Mouse (Mus musculus) heart, embryonic 12.5 days (tissue): ENCODE measurements around the gene Hjurp. TPM values are rescaled to one million over a fixed set of nuclear protein-coding genes. Genes with fewer than 3 reads are reported as not detected.

Source experiments
- ATAC-seq: fragments of 200-750 bp; cut with Nextera tagmentation; 2 replicates; pipeline ENCODE4 v1.8.0; 2017; ENCODE audit warnings: moderate TSS enrichment, moderate library complexity; ENCODE audit not compliant: insufficient number of reproducible peaks, low FRiP score
- H3K27ac ChIP-seq: fragments of 300-500 bp; sonication (generic); 2 replicates; pipeline ENCODE4 v1.5.1; 2016; ENCODE audit warnings: mild to moderate bottlenecking, moderate library complexity; ENCODE audit not compliant: poor library complexity, severe bottlenecking
- H3K27me3 ChIP-seq: fragments of 300-500 bp; sonication (generic); replicated peaks from 2 replicates; pipeline ENCODE4 v1.6.1; 2016; ENCODE audit warnings: mild to moderate bottlenecking, moderate library complexity
- H3K36me3 ChIP-seq: fragments of 300-500 bp; sonication (generic); 2 replicates; pipeline ENCODE4 v1.6.1; 2016; ENCODE audit warnings: mild to moderate bottlenecking, moderate library complexity
- H3K4me1 ChIP-seq: fragments of 300-500 bp; sonication (generic); replicated peaks from 2 replicates; pipeline ENCODE4 v1.6.1; 2016; ENCODE audit warnings: mild to moderate bottlenecking
- H3K4me2 ChIP-seq: fragments of 300-500 bp; sonication (generic); 2 replicates; pipeline ENCODE4 v1.6.1; 2016; ENCODE audit warnings: mild to moderate bottlenecking, moderate library complexity
- H3K4me3 ChIP-seq: fragments of 300-500 bp; sonication (generic); 2 replicates; pipeline ENCODE4 v1.5.1; 2016; ENCODE audit warnings: mild to moderate bottlenecking
- H3K9ac ChIP-seq: fragments of 300-500 bp; sonication (generic); 2 replicates; pipeline ENCODE4 v1.6.1; 2016; ENCODE audit warnings: mild to moderate bottlenecking, moderate library complexity
- H3K9me3 ChIP-seq: fragments of 300-500 bp; sonication (generic); replicated peaks from 2 replicates; pipeline ENCODE4 v1.6.1; 2016; ENCODE audit warnings: mild to moderate bottlenecking, moderate library complexity
- WGBS: fragments of 180-500 bp; shearing (Covaris S2); methylation state at CpG from one replicate; pipeline ENCODE4 v1.1.7; 2016; 5-methylcytosine and 5-hydroxymethylcytosine counted together
- polyA plus RNA-seq: library from polyadenylated mRNA; unstranded; fragments of >200 nt; fragmentation: Nextera tagmentation; extraction: Ambion mirVana; gene quantifications from 2 replicates; pipeline ENCODE4 v1.2.1, GENCODE M21; 2016

The Hjurp gene
- polyA plus RNA-seq: 141 TPM in 2 replicates

- Histone ChIP-seq H3K4me3 (peak within 1 kb of the TSS; percentile 54), H3K9me3 (peaks cover 4% of the 10 kb centered on the region; the same call in 1 of the 2 replicates), H3K27ac (peak within 1 kb of the TSS; percentile 83), H3K4me2 (peak within 1 kb of the TSS; percentile 63), H3K27me3 (no peaks in the 10 kb centered on the region), H3K4me1 (peaks cover 23% of the 10 kb centered on the region), H3K9ac (peak within 1 kb of the TSS; percentile 80), H3K36me3 (peaks cover 34% of the 10 kb centered on the region)
- ATAC-seq: peak; percentile 94
- WGBS: under 1% methylated on average over 50 of the region's 50 CpGs
These were observed at the start of gene Hjurp, which contains the start of gene Trpm8 for GRCm38 (mm10) chr1:88277098-88277817. Gene Hjurp, minus strand, starts transcription at chr1:88277633. Gene Trpm8, plus strand, starts transcription at chr1:88277661.

DNA sequence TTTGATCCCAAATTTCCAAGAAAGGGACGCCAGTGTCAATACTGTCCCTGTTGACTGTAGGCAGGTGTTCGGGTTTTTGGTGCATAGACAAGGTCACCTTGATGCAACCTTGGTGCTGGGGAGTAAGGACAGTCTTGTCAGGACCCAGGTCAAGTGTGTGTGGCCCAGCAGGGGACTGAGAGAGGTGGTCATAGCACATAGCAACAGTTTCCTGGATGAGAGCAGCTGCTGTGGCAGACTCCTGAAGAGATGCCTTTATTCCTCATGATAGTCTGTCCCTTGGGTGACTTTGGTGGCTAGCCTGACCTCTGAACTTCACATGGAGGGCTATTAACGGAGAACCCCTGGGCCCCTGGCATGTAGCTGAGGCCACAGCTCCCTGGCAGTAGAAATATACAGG is 45.7 kb upstream of the Hjurp start:
- 66% methylated on average over 3 of the region's 3 CpGs for WGBS

GRCm38 (mm10) chr1:88322146-88322545 is 44.7 kb upstream of the Hjurp start:
- Histone ChIP-seq H3K4me2 (no peak overlapping the region), H3K4me1 (no peaks in the 10 kb centered on the region), H3K27ac (no peak overlapping the region), H3K9ac (no peak overlapping the region), H3K36me3 (no peaks in the 10 kb centered on the region), H3K9me3 (no peaks in the 10 kb centered on the region), H3K27me3 (peaks cover 4% of the 10 kb centered on the region; the same call in 1 of the 2 replicates), H3K4me3 (no peak overlapping the region)
- no peak for ATAC-seq

More for the DNA sequence above, 45.7 kb upstream of the Hjurp start:
- Histone ChIP-seq H3K27me3 (peaks cover 4% of the 10 kb centered on the region; the same call in 1 of the 2 replicates), H3K4me3 (no peak overlapping the region), H3K27ac (no peak overlapping the region), H3K36me3 (no peaks in the 10 kb centered on the region), H3K4me1 (no peaks in the 10 kb centered on the region), H3K4me2 (no peak overlapping the region), H3K9me3 (no peaks in the 10 kb centered on the region), H3K9ac (no peak overlapping the region)
- ATAC-seq: no peak

- Histone ChIP-seq H3K27ac (no peak overlapping the region), H3K9me3 (no peaks in the 10 kb centered on the region), H3K4me1 (no peaks in the 10 kb centered on the region), H3K36me3 (no peaks in the 10 kb centered on the region), H3K27me3 (no peaks in the 10 kb centered on the region), H3K4me3 (no peak overlapping the region), H3K9ac (no peak overlapping the region), H3K4me2 (no peak overlapping the region)
- ATAC-seq: no peak
- WGBS: 67% methylated on average over 7 of the region's 7 CpGs
These were observed 43.5 kb upstream of the Hjurp start for GRCm38 (mm10) chr1:88320821-88321395.

GRCm38 (mm10) chr1:88318531-88319060 is 41.2 kb upstream of the Hjurp start:
- Histone ChIP-seq H3K27me3 (no peaks in the 10 kb centered on the region), H3K9me3 (no peaks in the 10 kb centered on the region), H3K9ac (no peak overlapping the region), H3K4me3 (no peak overlapping the region), H3K36me3 (no peaks in the 10 kb centered on the region), H3K4me2 (no peak overlapping the region), H3K4me1 (no peaks in the 10 kb centered on the region), H3K27ac (no peak overlapping the region)
- 70% methylated on average over 6 of the region's 6 CpGs for WGBS
- ATAC-seq: no peak

GRCm38 (mm10) chr1:88317279-88317678 is 39.8 kb upstream of the Hjurp start:
- Histone ChIP-seq H3K27me3 (no peaks in the 10 kb centered on the region), H3K27ac (no peak overlapping the region), H3K4me3 (no peak overlapping the region), H3K4me2 (no peak overlapping the region), H3K36me3 (no peaks in the 10 kb centered on the region), H3K9me3 (no peaks in the 10 kb centered on the region), H3K9ac (no peak overlapping the region), H3K4me1 (no peaks in the 10 kb centered on the region)
- 90% methylated on average over 1 of the region's 1 CpGs for WGBS
- ATAC-seq: no peak

GRCm38 (mm10) chr1:88310349-88310748 is 32.9 kb upstream of the Hjurp start:
- Histone ChIP-seq H3K9ac (no peak overlapping the region), H3K9me3 (peaks cover 41% of the 10 kb centered on the region), H3K27ac (no peak overlapping the region), H3K4me2 (no peak overlapping the region), H3K4me1 (no peaks in the 10 kb centered on the region), H3K4me3 (no peak overlapping the region), H3K36me3 (no peaks in the 10 kb centered on the region), H3K27me3 (no peaks in the 10 kb centered on the region)
- WGBS: 59% methylated on average over 3 of the region's 3 CpGs
- no peak for ATAC-seq

DNA sequence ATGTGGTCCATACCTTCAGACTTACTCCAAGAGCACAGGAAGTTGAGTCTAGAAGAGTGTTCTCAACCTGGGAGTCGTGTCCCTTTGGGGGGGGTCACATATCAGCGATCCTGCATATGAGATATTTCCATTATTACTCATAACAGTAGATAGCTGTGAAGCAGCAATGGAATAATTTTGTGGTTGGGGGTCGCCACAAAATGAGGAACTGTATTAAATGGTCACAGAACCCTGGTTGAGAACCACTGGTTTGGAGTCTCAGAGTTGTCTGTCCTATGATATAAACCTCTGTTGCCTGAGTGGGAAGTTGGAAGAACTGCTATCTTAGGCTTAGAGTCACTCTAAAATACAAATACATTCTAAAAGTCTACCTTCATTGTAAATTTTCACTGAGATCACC is 32.5 kb upstream of the Hjurp start:
- Histone ChIP-seq H3K9ac (no peak overlapping the region), H3K9me3 (peaks cover 45% of the 10 kb centered on the region), H3K36me3 (no peaks in the 10 kb centered on the region), H3K4me1 (no peaks in the 10 kb centered on the region), H3K4me3 (no peak overlapping the region), H3K4me2 (no peak overlapping the region), H3K27ac (no peak overlapping the region), H3K27me3 (no peaks in the 10 kb centered on the region)
- 42% methylated on average over 3 of the region's 3 CpGs for WGBS
- peak; percentile 34 for ATAC-seq

- Histone ChIP-seq H3K9ac (no peak overlapping the region), H3K27ac (no peak overlapping the region), H3K27me3 (no peaks in the 10 kb centered on the region), H3K4me2 (no peak overlapping the region), H3K9me3 (peaks cover 53% of the 10 kb centered on the region), H3K4me3 (no peak overlapping the region), H3K36me3 (no peaks in the 10 kb centered on the region), H3K4me1 (no peaks in the 10 kb centered on the region)
- ATAC-seq: no peak; the same call in 1 of the 2 replicates
- WGBS: 43% methylated on average over 2 of the region's 2 CpGs
These were observed 31.6 kb upstream of the Hjurp start for GRCm38 (mm10) chr1:88309020-88309419.

- Histone ChIP-seq H3K4me3 (no peak overlapping the region), H3K27me3 (no peaks in the 10 kb centered on the region), H3K4me2 (no peak overlapping the region), H3K9ac (no peak overlapping the region), H3K9me3 (peaks cover 66% of the 10 kb centered on the region), H3K36me3 (no peaks in the 10 kb centered on the region), H3K27ac (no peak overlapping the region), H3K4me1 (no peaks in the 10 kb centered on the region)
- WGBS: 59% methylated on average over 12 of the region's 12 CpGs
- no peak for ATAC-seq
These were observed 29.7 kb upstream of the Hjurp start for GRCm38 (mm10) chr1:88307180-88307579.

GRCm38 (mm10) chr1:88306543-88306942 is 29.1 kb upstream of the Hjurp start:
- H3K4me2 ChIP-seq: no peak overlapping the region
- no peak for ATAC-seq
- WGBS: 58% methylated on average over 1 of the region's 1 CpGs

More at GRCm38 (mm10) chr1:88306543-88306942, 29.1 kb upstream of the Hjurp start:
- H3K27me3 ChIP-seq: no peaks in the 10 kb centered on the region
- H3K4me3 ChIP-seq: no peak overlapping the region
- no peaks in the 10 kb centered on the region for H3K4me1 ChIP-seq
- peaks cover 72% of the 10 kb centered on the region for H3K9me3 ChIP-seq
- H3K9ac ChIP-seq: no peak overlapping the region
- no peak overlapping the region for H3K27ac ChIP-seq
- no peaks in the 10 kb centered on the region for H3K36me3 ChIP-seq
